In genomic region chr7:24525686-24526420, GRCm38 (mm10) we compare ENCODE assay signal across 21 mouse cellular contexts. TPM values are rescaled to one million over a fixed set of nuclear protein-coding genes. Genes with fewer than 3 reads are reported as not detected.
DNase-seq lines count a peak whose midpoint lies in the region; ATAC-seq and TF ChIP-seq lines count a peak whose summit lies in the region.
"Had no signal": no experiment of that assay in that cellular context is flagged by ENCODE, and none has a peak within 500 bp of the region (broad histone marks: within the 10 kb centered on the region; RNA-seq: fewer than 3 reads in every experiment).

No protein-coding gene starts in this region.

- DNase-seq in embryonic facial prominence, embryonic 10.5 days (ENCODE audit: low spot score): no peak
- DNase-seq in neural tube, embryonic 10.5 days (ENCODE audit: extremely low spot score, low spot score): no peak
- DNase-seq in cerebellum, postnatal 10 days: peak; percentile 84 to 87
- no peak for DNase-seq in left cerebral cortex, adult 2 months (ENCODE audit: extremely low spot score in 1 of 2, low spot score in 2 of 2)
- DNase-seq in ovary, postnatal 36 days (ENCODE audit: low spot score): no peak
- DNase-seq: adrenal gland, postnatal 25 days; right cerebral cortex, adult 18-20 months had no signal

- H3K4me3 ChIP-seq in embryonic facial prominence, embryonic 12.5 days: no peak overlapping the region
- H3K4me3 ChIP-seq in embryonic facial prominence, embryonic 10.5 days: no peak overlapping the region
- H3K4me3 ChIP-seq in neural tube, embryonic 14.5 days (ENCODE audit: low read depth, low read length): no peak overlapping the region
- no peak overlapping the region for H3K4me3 ChIP-seq in limb, embryonic 15.5 days
- H3K4me3 ChIP-seq in left cerebral cortex, adult 2 months: no peak overlapping the region
- H3K4me3 ChIP-seq: heart, embryonic 12.5 days; hindbrain, embryonic 15.5 days; kidney, embryonic 15.5 days; limb, embryonic 12.5 days had no signal

- 0 out of 2 replicates have a peak overlapping the region, but pooled peaks have one; percentile 5 for H3K4me2 ChIP-seq in embryonic facial prominence, embryonic 12.5 days (replicated peaks)
- no peak overlapping the region for H3K4me2 ChIP-seq in neural tube, embryonic 14.5 days (ENCODE audit: low read depth, low read length)
- H3K4me2 ChIP-seq in limb, embryonic 15.5 days: no peak overlapping the region
- H3K4me2 ChIP-seq: heart, embryonic 12.5 days; hindbrain, embryonic 15.5 days; kidney, embryonic 15.5 days; limb, embryonic 12.5 days had no signal

- intact Hi-C loops in left cerebral cortex, adult 2 months (cut with DNase I): no loop called here

- WGBS in embryonic facial prominence, embryonic 12.5 days: 77% methylated on average over 12 of the region's 12 CpGs
- WGBS in embryonic facial prominence, embryonic 10.5 days: 85% methylated on average over 12 of the region's 12 CpGs
- 88% methylated on average over 12 of the region's 12 CpGs for WGBS in neural tube, embryonic 14.5 days
- 76% methylated on average over 12 of the region's 12 CpGs for WGBS in limb, embryonic 15.5 days

- H3K27ac ChIP-seq in embryonic facial prominence, embryonic 12.5 days: no peak overlapping the region
- H3K27ac ChIP-seq in embryonic facial prominence, embryonic 10.5 days (replicated peaks): no peak overlapping the region
- H3K27ac ChIP-seq in neural tube, embryonic 14.5 days (ENCODE audit: low read depth, low read length): peak overlapping the region; percentile 57; the same call in 1 of the 2 replicates
- H3K27ac ChIP-seq in limb, embryonic 15.5 days: peak overlapping the region; percentile 52; the same call in 1 of the 2 replicates
- H3K27ac ChIP-seq in left cerebral cortex, adult 2 months: no peak overlapping the region
- H3K27ac ChIP-seq: hindbrain, embryonic 15.5 days; kidney, embryonic 15.5 days; limb, embryonic 12.5 days had no signal

- H3K27me3 ChIP-seq in embryonic facial prominence, embryonic 12.5 days: no peaks in the 10 kb centered on the region
- no peaks in the 10 kb centered on the region for H3K27me3 ChIP-seq in embryonic facial prominence, embryonic 10.5 days (replicated peaks; ENCODE audit: low read depth, poor library complexity, severe bottlenecking)
- H3K27me3 ChIP-seq in neural tube, embryonic 14.5 days (ENCODE audit: control insufficient read depth, insufficient read depth, low read length): no peaks in the 10 kb centered on the region
- no peaks in the 10 kb centered on the region for H3K27me3 ChIP-seq in limb, embryonic 15.5 days
- H3K27me3 ChIP-seq: heart, embryonic 12.5 days; hindbrain, embryonic 15.5 days; kidney, embryonic 15.5 days; limb, embryonic 12.5 days had no signal

- H3K9ac ChIP-seq in embryonic facial prominence, embryonic 12.5 days: no peak overlapping the region
- no peak overlapping the region for H3K9ac ChIP-seq in neural tube, embryonic 14.5 days (replicated peaks; ENCODE audit: low read depth, low read length)
- no peak overlapping the region for H3K9ac ChIP-seq in limb, embryonic 15.5 days
- H3K9ac ChIP-seq: heart, embryonic 12.5 days; hindbrain, embryonic 15.5 days; kidney, embryonic 15.5 days; limb, embryonic 12.5 days had no signal

- H3K36me3 ChIP-seq in embryonic facial prominence, embryonic 12.5 days: no peaks in the 10 kb centered on the region
- no peaks in the 10 kb centered on the region for H3K36me3 ChIP-seq in embryonic facial prominence, embryonic 10.5 days (replicated peaks)
- no peaks in the 10 kb centered on the region for H3K36me3 ChIP-seq in neural tube, embryonic 14.5 days (ENCODE audit: control insufficient read depth, insufficient read depth, low read length)
- H3K36me3 ChIP-seq in limb, embryonic 15.5 days: no peaks in the 10 kb centered on the region
- H3K36me3 ChIP-seq: heart, embryonic 12.5 days; hindbrain, embryonic 15.5 days; kidney, embryonic 15.5 days; limb, embryonic 12.5 days had no signal

- no peak for ATAC-seq in embryonic facial prominence, embryonic 12.5 days (ENCODE audit: insufficient number of reproducible peaks, insufficient read depth, low FRiP score, low TSS enrichment)
- ATAC-seq in neural tube, embryonic 14.5 days (ENCODE audit: low read depth): no peak
- ATAC-seq in limb, embryonic 15.5 days (ENCODE audit: insufficient number of reproducible peaks, low FRiP score, low TSS enrichment, low read depth): no peak
- ATAC-seq: intestine, embryonic 16.5 days had no signal

- H3K9me3 ChIP-seq in embryonic facial prominence, embryonic 12.5 days: no peaks in the 10 kb centered on the region
- H3K9me3 ChIP-seq in embryonic facial prominence, embryonic 10.5 days: no peaks in the 10 kb centered on the region
- no peaks in the 10 kb centered on the region for H3K9me3 ChIP-seq in neural tube, embryonic 14.5 days (ENCODE audit: control insufficient read depth, low read length)
- no peaks in the 10 kb centered on the region for H3K9me3 ChIP-seq in limb, embryonic 15.5 days
- H3K9me3 ChIP-seq: heart, embryonic 12.5 days; hindbrain, embryonic 15.5 days; kidney, embryonic 15.5 days; limb, embryonic 12.5 days had no signal

- H3K4me1 ChIP-seq in embryonic facial prominence, embryonic 12.5 days: peaks cover 15% of the 10 kb centered on the region
- H3K4me1 ChIP-seq in embryonic facial prominence, embryonic 10.5 days: peaks cover 16% of the 10 kb centered on the region
- H3K4me1 ChIP-seq in neural tube, embryonic 14.5 days (ENCODE audit: control insufficient read depth, insufficient read depth, low read length): peaks cover 9% of the 10 kb centered on the region
- H3K4me1 ChIP-seq in limb, embryonic 15.5 days: peaks cover 14% of the 10 kb centered on the region

- no peak for TF ChIP-seq CTCF in left cerebral cortex, adult 2 months (IDR thresholded peaks at IDR 0.05)

RNA-seq across cellular contexts. Expression of gene Irgq, which starts 4.6 kb away (rescaled TPM):
- polyA plus RNA-seq in embryonic facial prominence, embryonic 12.5 days (2016; fragmentation: Nextera tagmentation; extraction: Ambion mirVana): 17.6 and 18.0 TPM in 2 replicates
- polyA plus RNA-seq in embryonic facial prominence, embryonic 10.5 days (2016; fragmentation: Nextera tagmentation; extraction: Ambion mirVana): 8.2 and 8.9 TPM in 2 replicates
- 21.5 and 27.0 TPM in 2 replicates for polyA plus RNA-seq in neural tube, embryonic 14.5 days (2014; fragmentation: Nextera tagmentation; extraction: Ambion mirVana)
- 8.2 and 8.3 TPM in 2 replicates for polyA plus RNA-seq in limb, embryonic 15.5 days (2015; fragmentation: Nextera tagmentation; extraction: Ambion mirVana)
- 10 to 100 TPM; 81.6 to 84.3 TPM for total RNA-seq in left cerebral cortex, adult 2 months (2021)

RNA-seq across cellular contexts. Expression of gene AC161166.1, which starts 13.6 kb away (rescaled TPM):
- polyA plus RNA-seq in embryonic facial prominence, embryonic 12.5 days (2016; fragmentation: Nextera tagmentation; extraction: Ambion mirVana): 1.3 and 1.4 TPM in 2 replicates
- polyA plus RNA-seq in embryonic facial prominence, embryonic 10.5 days (2016; fragmentation: Nextera tagmentation; extraction: Ambion mirVana): 1.2 TPM in 2 replicates
- polyA plus RNA-seq in neural tube, embryonic 14.5 days (2014; fragmentation: Nextera tagmentation; extraction: Ambion mirVana): 1.6 and 2.2 TPM in 2 replicates
- 0.32 TPM in 2 replicates for polyA plus RNA-seq in limb, embryonic 15.5 days (2015; fragmentation: Nextera tagmentation; extraction: Ambion mirVana)
- total RNA-seq in left cerebral cortex, adult 2 months (2021): not detected
- total RNA-seq: adrenal gland, postnatal 25 days; heart, postnatal 25 days; left cerebral cortex, adult 18-20 months; neutrophil, adult 5-6 weeks had no signal
- polyA plus RNA-seq: large intestine, adult 2 months; liver, embryonic 16.5 days; spleen, adult 2 months had no signal

RNA-seq across cellular contexts. Expression of gene Zfp428, which starts 19.0 kb away (rescaled TPM):
- 100 and 113 TPM in 2 replicates for polyA plus RNA-seq in embryonic facial prominence, embryonic 12.5 days (2016; fragmentation: Nextera tagmentation; extraction: Ambion mirVana)
- 100.0 and 110 TPM in 2 replicates for polyA plus RNA-seq in embryonic facial prominence, embryonic 10.5 days (2016; fragmentation: Nextera tagmentation; extraction: Ambion mirVana)
- polyA plus RNA-seq in neural tube, embryonic 14.5 days (2014; fragmentation: Nextera tagmentation; extraction: Ambion mirVana): 165 and 211 TPM in 2 replicates
- 40.8 and 44.3 TPM in 2 replicates for polyA plus RNA-seq in limb, embryonic 15.5 days (2015; fragmentation: Nextera tagmentation; extraction: Ambion mirVana)
- total RNA-seq in left cerebral cortex, adult 2 months (2021): 10 to 100 TPM; 45.9 to 46.0 TPM
- total RNA-seq: neutrophil, adult 5-6 weeks had no signal

RNA-seq across cellular contexts. Expression of gene Pinlyp, which starts 20.1 kb away (rescaled TPM):
- polyA plus RNA-seq in embryonic facial prominence, embryonic 12.5 days (2016; fragmentation: Nextera tagmentation; extraction: Ambion mirVana): not detected in 2 replicates
- polyA plus RNA-seq in embryonic facial prominence, embryonic 10.5 days (2016; fragmentation: Nextera tagmentation; extraction: Ambion mirVana): not detected in 2 replicates
- polyA plus RNA-seq in neural tube, embryonic 14.5 days (2014; fragmentation: Nextera tagmentation; extraction: Ambion mirVana): not detected in 2 replicates
- 5.1 and 7.8 TPM in 2 replicates for polyA plus RNA-seq in limb, embryonic 15.5 days (2015; fragmentation: Nextera tagmentation; extraction: Ambion mirVana)
- not detected for total RNA-seq in left cerebral cortex, adult 2 months (2021)
- total RNA-seq: adrenal gland, postnatal 25 days; heart, postnatal 25 days; left cerebral cortex, adult 18-20 months; neutrophil, adult 5-6 weeks had no signal
- polyA plus RNA-seq: heart, embryonic 12.5 days; large intestine, adult 2 months; limb, embryonic 12.5 days; liver, embryonic 16.5 days had no signal

RNA-seq across cellular contexts. Expression of gene Xrcc1, which starts 20.2 kb away (rescaled TPM):
- polyA plus RNA-seq in embryonic facial prominence, embryonic 12.5 days (2016; fragmentation: Nextera tagmentation; extraction: Ambion mirVana): 117 and 124 TPM in 2 replicates
- polyA plus RNA-seq in embryonic facial prominence, embryonic 10.5 days (2016; fragmentation: Nextera tagmentation; extraction: Ambion mirVana): 169 TPM in 2 replicates
- 54.1 and 57.4 TPM in 2 replicates for polyA plus RNA-seq in neural tube, embryonic 14.5 days (2014; fragmentation: Nextera tagmentation; extraction: Ambion mirVana)
- polyA plus RNA-seq in limb, embryonic 15.5 days (2015; fragmentation: Nextera tagmentation; extraction: Ambion mirVana): 110 and 125 TPM in 2 replicates
- total RNA-seq in left cerebral cortex, adult 2 months (2021): 10 to 100 TPM; 32.8 to 39.5 TPM

Comparison
In these comparisons a context has a peak if more than half of its experiments do, and no peak if none do; other contexts are left out.
1. H3K27ac ChIP-seq: peak in neural tube, embryonic 14.5 days (single experiment) and limb, embryonic 15.5 days (single experiment); none in embryonic facial prominence, embryonic 12.5 days (single experiment), embryonic facial prominence, embryonic 10.5 days (single experiment) and left cerebral cortex, adult 2 months (single experiment).
2. DNase-seq: peak in cerebellum, postnatal 10 days (2 of 2); none in embryonic facial prominence, embryonic 10.5 days (single experiment), neural tube, embryonic 10.5 days (single experiment), left cerebral cortex, adult 2 months (0 of 2) and ovary, postnatal 36 days (single experiment).